Mouse (Mus musculus): ENCODE data around the gene Hist1h2bn. TPM values are rescaled to one million over a fixed set of nuclear protein-coding genes. Genes with fewer than 3 reads are reported as not detected.
"Not testable (repeated sequence)": the region's sequence is repeated elsewhere in the genome, so short reads cannot be mapped to it uniquely, and the experiment has no call there.

The Hist1h2bn gene
- polyA plus RNA-seq, 1 experiment = 3.8 TPM

DNA sequence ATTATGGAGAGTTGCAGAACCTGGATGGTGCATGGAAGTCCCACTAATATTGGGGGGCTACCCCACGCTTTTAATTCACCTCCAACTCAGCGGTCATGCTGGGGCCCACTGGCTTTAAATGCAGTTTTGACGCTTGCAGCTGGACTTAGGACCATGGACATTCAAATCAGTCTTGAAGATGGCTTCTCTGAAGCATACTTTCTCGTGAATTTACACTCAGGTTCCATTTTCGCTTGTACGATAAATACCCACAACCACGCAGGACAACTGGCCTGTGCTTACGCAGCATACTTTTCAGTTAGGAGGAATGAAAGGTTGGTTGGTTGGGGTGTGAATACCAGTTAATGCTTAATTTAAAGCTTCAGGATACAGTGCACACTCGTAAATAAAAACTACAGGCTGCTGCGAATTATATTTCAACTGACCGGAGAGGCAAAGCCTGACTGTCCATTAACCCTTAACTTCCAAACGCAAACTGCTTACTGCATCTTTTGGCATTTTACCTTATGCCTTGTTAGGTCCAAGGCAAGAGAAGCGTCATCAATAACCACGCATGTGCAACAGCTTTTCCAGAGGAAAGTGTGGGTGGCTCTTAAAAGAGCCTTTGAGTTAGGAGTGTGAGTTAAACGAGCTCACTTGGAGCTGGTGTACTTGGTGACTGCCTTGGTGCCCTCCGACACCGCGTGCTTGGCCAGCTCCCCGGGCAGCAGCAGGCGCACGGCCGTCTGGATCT lies 38.6 kb upstream of the Hist1h2bn start:
- TF ChIP-seq FOSL1 (IDR thresholded peaks at IDR 0.05; ENCODE audit: insufficient read depth, low read length, poor library complexity, severe bottlenecking) (no peak), MYOD1 (IDR thresholded peaks at IDR 0.05; ENCODE audit: control insufficient read depth, insufficient read length, low read depth) (no peak), CTCF (IDR thresholded peaks at IDR 0.05; ENCODE audit: control insufficient read depth, insufficient read depth, insufficient read length) (no peak), USF1 (IDR thresholded peaks at IDR 0.05; ENCODE audit: low read depth) (no peak), MAX (IDR thresholded peaks at IDR 0.05) (no peak), CEBPB (IDR thresholded peaks at IDR 0.05; ENCODE audit: low read depth) (no peak), MYOG (IDR thresholded peaks at IDR 0.05; ENCODE audit: control insufficient read depth, extremely low read depth, insufficient read length) (no peak)
- Histone ChIP-seq H3K4me3 (ENCODE audit: insufficient read depth, poor library complexity, severe bottlenecking) (no peak overlapping the region), H3K79me2 (ENCODE audit: control insufficient read depth, insufficient read depth) (no peaks in the 10 kb centered on the region), H3ac (ENCODE audit: control insufficient read depth, insufficient read length, low read depth) (peak overlapping the region; percentile 49), H3K27me3 (ENCODE audit: control insufficient read depth, insufficient read depth, insufficient read length) (no peaks in the 10 kb centered on the region), H3K36me3 (ENCODE audit: control insufficient read depth, insufficient read depth) (no peaks in the 10 kb centered on the region), H3K79me3 (ENCODE audit: low read depth) (no peaks in the 10 kb centered on the region)

- not testable (repeated sequence) for H3K79me3 ChIP-seq (ENCODE audit: low read depth); H3K79me2 ChIP-seq (ENCODE audit: control insufficient read depth, insufficient read depth); H3K36me3 ChIP-seq (ENCODE audit: control insufficient read depth, insufficient read depth); H3K27me3 ChIP-seq (ENCODE audit: control insufficient read depth, insufficient read depth, insufficient read length)
- Histone ChIP-seq H3K4me3 (ENCODE audit: insufficient read depth, poor library complexity, severe bottlenecking) (peak within 1 kb of the TSS; percentile 32), H3ac (ENCODE audit: control insufficient read depth, insufficient read length, low read depth) (peak within 1 kb of the TSS; percentile 53)
These were observed 37.9 kb upstream of the Hist1h2bn start, which contains the start of the genes Hist1h2bl and Hist1h2ai for GRCm38 (mm10) chr13:21715864-21716539. Gene Hist1h2bl (minus strand): TSS chr13:21716143. Gene Hist1h2ai (plus strand): TSS chr13:21716422.

DNA sequence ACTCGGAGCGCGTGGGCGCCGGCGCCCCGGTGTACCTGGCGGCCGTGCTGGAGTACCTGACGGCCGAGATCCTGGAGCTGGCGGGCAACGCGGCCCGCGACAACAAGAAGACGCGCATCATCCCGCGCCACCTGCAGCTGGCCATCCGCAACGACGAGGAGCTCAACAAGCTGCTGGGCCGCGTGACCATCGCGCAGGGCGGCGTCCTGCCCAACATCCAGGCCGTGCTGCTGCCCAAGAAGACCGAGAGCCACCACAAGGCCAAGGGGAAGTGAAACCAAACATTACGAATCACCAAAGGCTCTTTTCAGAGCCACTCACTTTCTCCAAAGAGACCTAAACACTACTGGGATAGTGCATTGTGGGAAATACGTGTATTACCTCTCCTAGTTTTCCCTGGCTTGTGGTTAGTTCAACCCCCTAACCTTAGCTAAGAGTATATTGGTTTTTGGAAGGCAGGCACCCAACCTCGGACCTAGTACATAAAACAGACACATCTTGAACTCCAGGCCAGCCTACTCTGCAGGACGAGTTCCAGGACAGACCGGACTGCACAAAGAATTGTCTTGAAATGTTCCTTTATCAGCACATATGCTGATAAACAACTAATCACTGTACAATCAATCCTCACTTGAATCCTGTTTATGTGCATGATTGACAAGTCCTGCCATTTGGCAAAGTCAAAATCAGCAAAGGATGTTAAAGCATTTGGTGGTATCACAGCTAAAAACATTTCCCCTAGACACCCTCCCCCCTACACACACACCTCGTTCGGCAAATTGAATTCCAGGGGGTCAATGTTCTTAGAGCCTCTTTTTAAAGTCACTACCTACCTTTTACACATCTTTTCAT lies 37.2 kb upstream of the Hist1h2bn start:
- H3K27me3 ChIP-seq (ENCODE audit: control insufficient read depth, insufficient read depth, insufficient read length); H3K79me3 ChIP-seq (ENCODE audit: low read depth); H3K79me2 ChIP-seq (ENCODE audit: control insufficient read depth, insufficient read depth); H3K36me3 ChIP-seq (ENCODE audit: control insufficient read depth, insufficient read depth): not testable (repeated sequence)
- Histone ChIP-seq H3ac (ENCODE audit: control insufficient read depth, insufficient read length, low read depth) (peak overlapping the region; percentile 53), H3K4me3 (ENCODE audit: insufficient read depth, poor library complexity, severe bottlenecking) (peak overlapping the region; percentile 32)

DNA sequence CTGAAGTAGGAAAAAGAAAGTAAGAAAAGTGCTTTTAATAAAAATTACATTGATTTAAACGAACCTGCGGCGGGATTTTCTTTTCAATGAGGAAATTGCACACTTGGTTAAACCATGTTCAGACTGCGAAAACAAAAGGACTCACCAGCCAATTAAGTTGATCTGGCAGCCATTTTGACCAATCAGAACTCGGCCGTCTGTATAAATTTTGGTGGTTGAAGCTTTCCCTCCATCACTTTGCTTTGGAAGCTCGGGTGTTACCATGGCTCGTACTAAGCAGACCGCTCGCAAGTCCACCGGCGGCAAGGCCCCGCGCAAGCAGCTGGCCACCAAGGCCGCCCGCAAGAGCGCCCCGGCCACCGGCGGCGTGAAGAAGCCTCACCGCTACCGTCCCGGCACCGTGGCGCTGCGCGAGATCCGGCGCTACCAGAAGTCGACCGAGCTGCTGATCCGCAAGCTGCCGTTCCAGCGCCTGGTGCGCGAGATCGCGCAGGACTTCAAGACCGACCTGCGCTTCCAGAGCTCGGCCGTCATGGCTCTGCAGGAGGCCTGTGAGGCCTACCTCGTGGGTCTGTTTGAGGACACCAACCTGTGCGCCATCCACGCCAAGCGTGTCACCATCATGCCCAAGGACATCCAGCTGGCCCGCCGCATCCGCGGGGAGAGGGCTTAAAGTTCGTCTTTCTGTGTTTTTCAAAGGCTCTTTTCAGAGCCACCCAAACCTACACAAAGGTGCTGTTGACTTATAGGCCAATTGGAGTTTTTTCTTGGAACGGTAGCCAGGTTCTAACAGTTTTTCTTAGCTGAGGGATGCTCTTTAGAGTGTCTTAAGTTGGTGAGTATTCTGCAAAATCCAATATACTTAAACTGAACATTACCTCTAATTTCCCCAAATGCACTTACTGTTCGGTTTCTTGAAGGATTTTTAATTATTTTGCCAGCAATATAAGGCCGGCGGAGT lies 36.2 kb upstream of the Hist1h2bn start, which contains the start of gene Hist1h3h:
Gene Hist1h3h, plus strand, starts transcription at position 263 of the 961 bp plus-strand sequence.
- Histone ChIP-seq H3K4me3 (ENCODE audit: insufficient read depth, poor library complexity, severe bottlenecking) (peak within 1 kb of the TSS; percentile 32), H3ac (ENCODE audit: control insufficient read depth, insufficient read length, low read depth) (peak within 1 kb of the TSS; percentile 57)
- H3K27me3 ChIP-seq (ENCODE audit: control insufficient read depth, insufficient read depth, insufficient read length); H3K79me3 ChIP-seq (ENCODE audit: low read depth); H3K36me3 ChIP-seq (ENCODE audit: control insufficient read depth, insufficient read depth); H3K79me2 ChIP-seq (ENCODE audit: control insufficient read depth, insufficient read depth): not testable (repeated sequence)

DNA sequence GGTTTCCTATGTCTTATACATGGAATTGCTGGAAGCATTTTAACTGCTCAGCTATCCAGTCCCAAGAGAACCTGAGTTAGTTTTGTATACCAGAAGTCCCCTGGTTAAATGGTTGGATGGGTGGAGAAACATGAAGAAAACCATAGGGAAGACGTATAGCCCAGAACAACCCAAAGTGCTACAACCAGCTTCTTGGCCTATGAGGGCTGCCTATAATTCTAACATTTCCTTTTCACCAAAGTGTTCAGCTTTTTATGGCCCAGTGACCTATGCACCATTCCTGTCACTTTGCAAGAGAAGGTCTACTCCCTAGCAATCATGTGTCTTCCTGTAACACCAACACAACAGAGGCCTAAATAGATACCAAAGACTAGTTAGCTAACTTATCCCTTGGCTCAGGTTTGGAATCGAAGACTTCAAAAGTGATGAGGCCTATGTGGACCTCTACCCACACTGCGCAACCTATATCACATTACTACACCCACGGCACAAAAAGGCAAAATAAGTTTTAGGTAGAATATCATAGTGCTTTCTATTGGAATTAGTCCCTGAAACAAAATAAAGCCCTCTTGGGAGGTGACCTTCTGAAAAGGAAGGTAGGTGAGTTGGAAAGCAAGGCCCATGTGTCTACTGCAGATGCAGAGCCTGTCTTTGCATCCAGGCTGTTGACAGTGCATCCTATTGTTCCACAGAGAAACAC lies 35.4 kb upstream of the Hist1h2bn start:
- Histone ChIP-seq H3K36me3 (ENCODE audit: control insufficient read depth, insufficient read depth) (no peaks in the 10 kb centered on the region), H3K79me3 (ENCODE audit: low read depth) (no peaks in the 10 kb centered on the region), H3K27me3 (ENCODE audit: control insufficient read depth, insufficient read depth, insufficient read length) (no peaks in the 10 kb centered on the region), H3K79me2 (ENCODE audit: control insufficient read depth, insufficient read depth) (no peaks in the 10 kb centered on the region), H3K4me3 (ENCODE audit: insufficient read depth, poor library complexity, severe bottlenecking) (peak overlapping the region; percentile 23), H3ac (ENCODE audit: control insufficient read depth, insufficient read length, low read depth) (peak overlapping the region; percentile 57)
- TF ChIP-seq CTCF (IDR thresholded peaks at IDR 0.05; ENCODE audit: control insufficient read depth, insufficient read depth, insufficient read length) (no peak), MYOG (IDR thresholded peaks at IDR 0.05; ENCODE audit: control insufficient read depth, extremely low read depth, insufficient read length) (no peak), MAX (IDR thresholded peaks at IDR 0.05) (no peak), MYOD1 (IDR thresholded peaks at IDR 0.05; ENCODE audit: control insufficient read depth, insufficient read length, low read depth) (no peak), FOSL1 (IDR thresholded peaks at IDR 0.05; ENCODE audit: insufficient read depth, low read length, poor library complexity, severe bottlenecking) (no peak), CEBPB (IDR thresholded peaks at IDR 0.05; ENCODE audit: low read depth) (no peak), USF1 (IDR thresholded peaks at IDR 0.05; ENCODE audit: low read depth) (no peak)

DNA sequence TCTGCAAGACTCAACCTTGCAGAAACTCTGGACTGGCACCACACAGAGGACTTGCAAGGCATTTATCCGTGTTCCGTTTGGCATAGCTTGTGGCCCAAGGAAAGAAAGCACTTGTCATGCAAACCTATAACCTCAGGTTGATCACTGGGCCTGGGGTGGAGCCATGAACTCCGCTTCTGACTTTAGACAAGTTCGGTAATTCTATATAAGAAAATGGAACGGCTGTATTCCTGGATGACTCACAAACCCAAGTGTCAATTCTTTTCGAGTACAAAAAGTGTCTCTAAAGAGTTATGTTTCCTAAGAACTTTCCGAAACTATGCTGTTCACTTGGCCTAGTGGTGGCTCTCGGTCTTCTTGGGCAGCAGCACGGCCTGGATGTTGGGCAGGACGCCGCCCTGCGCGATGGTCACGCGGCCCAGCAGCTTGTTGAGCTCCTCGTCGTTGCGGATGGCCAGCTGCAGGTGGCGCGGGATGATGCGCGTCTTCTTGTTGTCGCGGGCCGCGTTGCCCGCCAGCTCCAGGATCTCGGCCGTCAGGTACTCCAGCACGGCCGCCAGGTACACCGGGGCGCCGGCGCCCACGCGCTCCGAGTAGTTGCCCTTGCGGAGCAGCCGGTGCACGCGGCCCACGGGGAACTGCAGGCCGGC lies 32.7 kb upstream of the Hist1h2bn start:
- not testable (repeated sequence) for H3K79me3 ChIP-seq (ENCODE audit: low read depth)

More for the DNA sequence above, 32.7 kb upstream of the Hist1h2bn start:
- not testable (repeated sequence) for H3K36me3 ChIP-seq (ENCODE audit: control insufficient read depth, insufficient read depth); H3K79me2 ChIP-seq (ENCODE audit: control insufficient read depth, insufficient read depth); H3K27me3 ChIP-seq (ENCODE audit: control insufficient read depth, insufficient read depth, insufficient read length)
- Histone ChIP-seq H3K4me3 (ENCODE audit: insufficient read depth, poor library complexity, severe bottlenecking) (peak overlapping the region; percentile 31), H3ac (ENCODE audit: control insufficient read depth, insufficient read length, low read depth) (peak overlapping the region; percentile 85)

Measured in C2C12 (cell line).